Mouse (Mus musculus) myocyte (in vitro differentiated cells): ENCODE measurements around the gene Elovl2. TPM values are rescaled to one million over a fixed set of nuclear protein-coding genes. Genes with fewer than 3 reads are reported as not detected.

Source experiments
- H3K27me3 ChIP-seq: one replicate; pipeline ENCODE4 v1.6.1; 2011; ENCODE audit not compliant: control insufficient read depth, insufficient read depth, insufficient read length
- H3K36me3 ChIP-seq: one replicate; pipeline ENCODE4 v1.6.1; 2011; ENCODE audit not compliant: control insufficient read depth, insufficient read depth
- H3K4me2 ChIP-seq: one replicate; pipeline ENCODE4 v1.6.1; 2011; ENCODE audit warnings: low read depth, control low read depth
- H3K4me3 ChIP-seq: one replicate; pipeline ENCODE4 v1.5.1; 2011; ENCODE audit warnings: mild to moderate bottlenecking, control low read depth, moderate library complexity
- H3K79me2 ChIP-seq: one replicate; pipeline ENCODE4 v1.6.1; 2011; ENCODE audit not compliant: control insufficient read depth, insufficient read depth
- H3ac ChIP-seq: one replicate; pipeline ENCODE4 v1.6.1; 2011; ENCODE audit not compliant: control insufficient read depth, insufficient read length
- CEBPB ChIP-seq: IDR thresholded peaks from 2 replicates; pipeline ENCODE4 v1.6.1; 2011; ENCODE audit warnings: mild to moderate bottlenecking, moderate library complexity; ENCODE audit not compliant: poor library complexity, insufficient read depth, severe bottlenecking
- E2F4 ChIP-seq: IDR thresholded peaks from one replicate; pipeline ENCODE4 v1.6.1; 2011; ENCODE audit warnings: mild to moderate bottlenecking, control low read depth, moderate library complexity; ENCODE audit not compliant: insufficient read depth
- MAX ChIP-seq: IDR thresholded peaks from one replicate; pipeline ENCODE4 v1.6.1; 2011; ENCODE audit warnings: low read depth, mild to moderate bottlenecking, control low read depth
- MYOD1 ChIP-seq, 3 experiments: IDR thresholded peaks; one replicate each; pipeline ENCODE4 v1.6.1; 2011; ENCODE audit warnings: control low read depth in 2 of 3, low read depth in 2 of 3, mild to moderate bottlenecking in 2 of 3, moderate library complexity in 1 of 3; ENCODE audit not compliant: insufficient read length in 2 of 3, control insufficient read depth in 1 of 3
- MYOG ChIP-seq, 3 experiments: IDR thresholded peaks; one replicate each; pipeline ENCODE4 v1.6.1; 2011; ENCODE audit warnings: control low read depth in 2 of 3, low read depth in 2 of 3, mild to moderate bottlenecking in 2 of 3; ENCODE audit not compliant: insufficient read length in 2 of 3, control insufficient read depth in 1 of 3, insufficient read depth in 1 of 3
- POLR2A ChIP-seq: IDR thresholded peaks from one replicate; pipeline ENCODE4 v1.6.1; 2011; ENCODE audit warnings: low read depth, mild to moderate bottlenecking, control low read depth, moderate library complexity; ENCODE audit not compliant: insufficient read length
- POLR2AphosphoS2 ChIP-seq: IDR thresholded peaks from one replicate; pipeline ENCODE4 v1.6.1; 2011; ENCODE audit warnings: low read depth, control low read depth; ENCODE audit not compliant: insufficient read length
- REST ChIP-seq: IDR thresholded peaks from one replicate; pipeline ENCODE4 v1.6.1; 2011; ENCODE audit warnings: mild to moderate bottlenecking, control low read depth, moderate library complexity; ENCODE audit not compliant: insufficient read depth, insufficient read length
- SRF ChIP-seq: IDR thresholded peaks from one replicate; pipeline ENCODE4 v1.6.1; 2011; ENCODE audit warnings: low read depth; ENCODE audit not compliant: control insufficient read depth, insufficient read length
- TCF12 ChIP-seq: IDR thresholded peaks from one replicate; pipeline ENCODE4 v1.6.1; 2011; ENCODE audit warnings: mild to moderate bottlenecking, control low read depth; ENCODE audit not compliant: poor library complexity, insufficient read depth, severe bottlenecking
- TCF3 ChIP-seq: IDR thresholded peaks from one replicate; pipeline ENCODE4 v1.6.1; 2011; ENCODE audit warnings: low read depth, control low read depth; ENCODE audit not compliant: insufficient read length
- USF1 ChIP-seq: IDR thresholded peaks from one replicate; pipeline ENCODE4 v1.6.1; 2011; ENCODE audit warnings: low read depth, mild to moderate bottlenecking, control low read depth, moderate library complexity
- polyA plus RNA-seq: library from polyadenylated mRNA; unstranded; fragments of >200 nt; fragmentation: generic; extraction: Trizol; gene quantifications from one replicate; pipeline ENCODE4 v1.2.1, GENCODE M21; 2012; ENCODE audit warnings: missing spikeins

Gene Elovl2
- polyA plus RNA-seq, 1 experiment: not detected

- TF ChIP-seq SRF (no peak), USF1 (no peak), REST (no peak), MYOG (IDR thresholded peaks at IDR 0.05; ENCODE audit: control insufficient read depth in 1 of 3, insufficient read depth in 1 of 3, insufficient read length in 2 of 3, low read depth in 2 of 3) (no peak)
Measured at GRCm38 (mm10) chr13:41238805-41239130, 18.6 kb upstream of the Elovl2 start.

GRCm38 (mm10) chr13:41238035-41238804, 18.0 kb upstream of the Elovl2 start:
- no peaks in the 10 kb centered on the region for H3K79me2 ChIP-seq
- no peak for TF ChIP-seq USF1
- TF ChIP-seq CEBPB: no peak
- no peak for TF ChIP-seq REST
- no peak for TF ChIP-seq POLR2AphosphoS2
- TF ChIP-seq MAX: no peak
- no peak for TF ChIP-seq MYOD1 (IDR thresholded peaks at IDR 0.05; ENCODE audit: control insufficient read depth in 1 of 3, insufficient read length in 2 of 3, low read depth in 2 of 3)
- no peak for TF ChIP-seq E2F4
- no peak overlapping the region for H3K4me3 ChIP-seq
- peaks cover 63% of the 10 kb centered on the region for H3K27me3 ChIP-seq
- H3ac ChIP-seq: no peak overlapping the region
- H3K4me2 ChIP-seq: no peak overlapping the region
- no peaks in the 10 kb centered on the region for H3K36me3 ChIP-seq

More at GRCm38 (mm10) chr13:41238805-41239130, 18.6 kb upstream of the Elovl2 start:
- H3K27me3 ChIP-seq: peaks cover 58% of the 10 kb centered on the region
- no peaks in the 10 kb centered on the region for H3K36me3 ChIP-seq
- no peak overlapping the region for H3ac ChIP-seq
- H3K4me3 ChIP-seq: no peak overlapping the region
- H3K4me2 ChIP-seq: peak overlapping the region; percentile 20
- no peaks in the 10 kb centered on the region for H3K79me2 ChIP-seq

DNA sequence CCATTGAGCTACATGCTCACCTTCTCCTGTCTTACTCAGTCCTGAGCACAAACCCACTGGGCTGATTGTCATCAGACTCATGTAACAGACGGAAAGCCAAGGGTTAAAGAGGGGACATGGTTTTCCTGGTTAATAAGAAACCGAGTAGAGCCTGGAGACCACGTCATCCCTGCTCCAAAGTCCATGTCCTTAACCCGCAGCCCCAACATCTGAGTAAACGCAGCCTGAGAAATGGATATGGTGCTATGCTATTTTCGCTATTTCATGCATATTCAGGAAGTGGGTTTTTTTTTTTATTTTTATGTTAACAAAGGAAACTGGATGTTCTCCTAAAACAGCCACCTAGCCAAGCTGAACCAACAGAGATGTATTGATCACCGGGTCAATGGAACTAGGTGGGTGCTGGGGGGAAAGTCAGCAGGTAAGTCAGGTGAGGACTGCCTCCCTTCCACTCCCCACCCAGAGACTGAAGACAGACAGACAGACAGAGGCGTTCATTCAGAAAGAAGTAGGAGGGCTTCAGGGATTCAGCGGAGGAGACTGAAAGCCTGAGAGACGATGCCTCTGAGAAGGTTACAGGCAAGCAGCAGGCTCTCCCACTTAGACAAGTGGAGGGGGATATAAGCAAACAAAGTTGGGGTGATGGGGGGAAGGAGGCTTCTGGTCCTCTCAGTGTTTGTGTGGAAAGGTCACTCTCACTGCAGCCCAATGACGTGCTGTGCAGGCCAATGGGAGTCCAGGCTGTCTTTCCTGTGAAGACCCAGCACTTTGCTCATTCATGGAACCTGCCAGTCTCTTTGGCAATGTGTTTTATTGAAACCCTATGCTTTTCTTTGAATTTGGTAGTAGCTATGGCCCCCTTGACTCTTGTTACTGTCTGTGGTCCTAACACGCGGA, 15.9 kb upstream of the Elovl2 start:
- H3K27me3 ChIP-seq: peaks cover 61% of the 10 kb centered on the region
- no peak overlapping the region for H3ac ChIP-seq
- TF ChIP-seq SRF (no peak), CEBPB (no peak), POLR2A (no peak), REST (no peak), TCF3 (no peak), E2F4 (no peak), POLR2AphosphoS2 (no peak), TCF12 (no peak), MYOG (IDR thresholded peaks at IDR 0.05; ENCODE audit: control insufficient read depth in 1 of 3, insufficient read depth in 1 of 3, insufficient read length in 2 of 3, low read depth in 2 of 3) (no peak), MAX (no peak), USF1 (no peak), MYOD1 (IDR thresholded peaks at IDR 0.05; ENCODE audit: control insufficient read depth in 1 of 3, insufficient read length in 2 of 3, low read depth in 2 of 3) (no peak)

DNA sequence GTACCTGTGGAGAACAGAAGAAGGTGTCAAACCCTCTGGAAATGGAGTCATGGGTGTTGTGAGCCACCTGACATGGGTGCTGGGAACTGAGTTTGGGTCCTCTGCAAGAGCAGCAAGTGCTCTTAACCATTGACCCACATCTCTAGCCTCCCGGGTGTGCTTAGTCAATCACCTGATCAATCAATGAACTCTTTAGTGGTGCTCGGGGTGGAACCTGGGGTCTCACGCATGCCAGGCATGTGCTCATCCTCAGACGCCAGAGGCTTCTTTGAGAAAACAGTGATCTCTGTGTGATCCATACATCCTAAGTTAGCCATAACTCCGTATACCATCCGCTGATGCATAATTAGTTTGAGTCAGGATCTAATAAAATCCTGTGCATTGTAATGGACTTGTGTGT, 15.0 kb upstream of the Elovl2 start:
- Histone ChIP-seq H3K36me3 (no peaks in the 10 kb centered on the region), H3ac (no peak overlapping the region), H3K79me2 (no peaks in the 10 kb centered on the region), H3K4me2 (no peak overlapping the region), H3K27me3 (peaks cover 69% of the 10 kb centered on the region), H3K4me3 (no peak overlapping the region)
- TF ChIP-seq TCF12 (no peak), POLR2A (no peak), CEBPB (no peak), POLR2AphosphoS2 (no peak), E2F4 (no peak), USF1 (no peak), MAX (no peak)

More for the DNA sequence above, 15.9 kb upstream of the Elovl2 start:
- Histone ChIP-seq H3K36me3 (no peaks in the 10 kb centered on the region), H3K79me2 (no peaks in the 10 kb centered on the region), H3K4me2 (no peak overlapping the region), H3K4me3 (no peak overlapping the region)

DNA sequence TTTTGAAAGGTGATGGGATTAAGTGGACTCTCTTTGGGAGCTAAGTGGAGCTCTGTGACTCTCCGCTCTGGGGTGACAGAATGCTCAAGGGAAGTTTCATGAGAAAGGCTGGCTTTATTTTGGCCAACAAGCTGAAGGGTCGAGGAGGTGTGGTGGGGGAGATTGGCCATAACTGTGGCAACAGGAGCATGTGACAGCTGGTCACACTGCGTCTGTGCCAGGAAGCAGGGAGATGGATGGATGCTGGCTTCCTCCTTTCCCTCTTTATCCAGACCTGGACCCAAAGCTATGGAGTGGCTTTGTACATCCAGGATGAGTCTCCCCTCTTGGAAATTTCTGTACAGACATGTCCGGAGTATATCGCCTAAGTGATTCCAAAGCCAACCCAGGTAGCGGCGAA, 13.0 kb upstream of the Elovl2 start:
- H3K27me3 ChIP-seq: peaks cover 55% of the 10 kb centered on the region
- H3ac ChIP-seq: no peak overlapping the region
- TF ChIP-seq MAX (no peak), E2F4 (no peak), MYOD1 (IDR thresholded peaks at IDR 0.05; ENCODE audit: control insufficient read depth in 1 of 3, insufficient read length in 2 of 3, low read depth in 2 of 3) (no peak), MYOG (IDR thresholded peaks at IDR 0.05; ENCODE audit: control insufficient read depth in 1 of 3, insufficient read depth in 1 of 3, insufficient read length in 2 of 3, low read depth in 2 of 3) (no peak), CEBPB (no peak), SRF (no peak), TCF3 (no peak), REST (no peak), POLR2A (no peak), TCF12 (no peak), POLR2AphosphoS2 (no peak), USF1 (no peak)
- no peak overlapping the region for H3K4me3 ChIP-seq
- H3K36me3 ChIP-seq: no peaks in the 10 kb centered on the region
- H3K79me2 ChIP-seq: no peaks in the 10 kb centered on the region
- H3K4me2 ChIP-seq: no peak overlapping the region
